Mouse (Mus musculus) mouse embryonic stem cell (cell line): Measurements from ENCODE around the gene Asb4.

Source experiments
- in situ Hi-C, 2 experiments: fragments of 300-500 bp; cut with MboI; formaldehyde crosslinking; loops; 1 replicate in 1 of 2; 3 replicates in 1 of 2; pipeline ENCODE4 v1.14.3; 2019 to 2020; ENCODE audit warnings: low sequenced_read_pairs in 2 of 2, low pct_unique_long_range_greater_than_20kb in 1 of 2, mixed read lengths in 1 of 2; ENCODE audit not compliant: unreplicated experiment in 1 of 2

Gene Asb4

GRCm38 (mm10) chr6:5433887-5434286 is 50.7 kb downstream of the Asb4 start:
- in situ Hi-C loops, result no loop called here

GRCm38 (mm10) chr6:5437757-5438156 is 54.6 kb downstream of the Asb4 start:
- in situ Hi-C loops, result no loop called here

GRCm38 (mm10) chr6:5441221-5441620 is 58.0 kb downstream of the Asb4 start:
- in situ Hi-C loops, result no loop called here

GRCm38 (mm10) chr6:5442316-5443085 is 59.3 kb downstream of the Asb4 start:
- in situ Hi-C loops, result no loop called here

GRCm38 (mm10) chr6:5443104-5443863 is 60.1 kb downstream of the Asb4 start:
- in situ Hi-C loops, result no loop called here

- in situ Hi-C loops, result no loop called here
Observed at GRCm38 (mm10) chr6:5444331-5444898, 61.2 kb downstream of the Asb4 start.

GRCm38 (mm10) chr6:5447013-5447412 is 63.8 kb downstream of the Asb4 start:
- in situ Hi-C loops, result no loop called here

GRCm38 (mm10) chr6:5447546-5447945 is 64.4 kb downstream of the Asb4 start:
- in situ Hi-C loops, result no loop called here

- in situ Hi-C loops, result no loop called here
Observed at GRCm38 (mm10) chr6:5448396-5448795, 65.2 kb downstream of the Asb4 start.

- in situ Hi-C loops, result no loop called here
Observed at GRCm38 (mm10) chr6:5449878-5450277, 66.7 kb downstream of the Asb4 start.

GRCm38 (mm10) chr6:5455836-5456235 is 72.7 kb downstream of the Asb4 start:
- in situ Hi-C loops, result no loop called here

GRCm38 (mm10) chr6:5470480-5471318 is 87.5 kb downstream of the Asb4 start:
- in situ Hi-C loops, result no loop called here

- in situ Hi-C loops, result no loop called here
Observed at GRCm38 (mm10) chr6:5472692-5473091, 89.5 kb downstream of the Asb4 start.

- in situ Hi-C loops, result no loop called here
Observed at GRCm38 (mm10) chr6:5474021-5474420, 90.8 kb downstream of the Asb4 start.

- in situ Hi-C loops, result no loop called here
Observed at GRCm38 (mm10) chr6:5481066-5481465, 97.9 kb downstream of the Asb4 start.

GRCm38 (mm10) chr6:5482270-5482783 is 99.1 kb downstream of the Asb4 start:
- in situ Hi-C loops, result no loop called here
